Mouse (Mus musculus): Measurements from ENCODE around the gene Prim2. TPM values are rescaled to one million over a fixed set of nuclear protein-coding genes. Genes with fewer than 3 reads are reported as not detected.

Prim2 gene
- polyA plus RNA-seq (2017; shearing (Covaris generic)), result 11.4 TPM

DNA sequence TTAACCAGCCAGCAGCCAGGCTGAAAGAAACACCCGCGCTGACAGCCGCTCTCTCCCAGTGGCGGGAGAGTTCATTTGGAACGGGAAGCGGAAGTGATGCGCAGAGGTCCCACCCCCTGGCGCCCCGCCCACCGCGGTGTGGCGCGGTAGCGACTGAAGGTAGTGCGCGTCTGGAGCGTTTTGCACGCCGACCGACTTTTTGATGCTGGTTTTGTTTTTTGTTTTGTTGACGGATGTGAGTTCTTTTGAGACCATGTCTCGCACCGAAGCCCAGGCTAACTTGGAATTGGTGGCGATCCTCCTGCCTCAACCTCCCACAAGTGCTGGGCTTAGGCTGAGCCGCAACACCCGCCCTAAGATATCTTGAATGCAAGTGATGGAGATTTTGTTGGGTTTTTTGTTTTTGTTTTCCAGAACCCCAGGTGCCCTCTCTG lies at the start of gene Prim2:
Prim2 (minus strand) TSS at position 88 of the 434 bp plus-strand sequence.

Other genes starting within 250 kb of the Prim2 start
- gene Rab23, start 50.1 kb upstream of the Prim2 start, polyA plus RNA-seq (2017; shearing (Covaris generic)), result 10.7 TPM
- gene Bag2, start 88.0 kb upstream of the Prim2 start, polyA plus RNA-seq (2017; shearing (Covaris generic)), result 1.7 TPM
- 34.5 TPM for gene Zfp451, start 144.8 kb upstream of the Prim2 start, polyA plus RNA-seq (2017; shearing (Covaris generic))
- 3.4 TPM for gene Bend6, start 238.0 kb upstream of the Prim2 start, polyA plus RNA-seq (2017; shearing (Covaris generic))
- gene Dst, start 238.4 kb upstream of the Prim2 start, polyA plus RNA-seq (2017; shearing (Covaris generic)), result 15.8 TPM

Data from CD4-positive, CD25-positive, alpha-beta regulatory T cell (primary cell).